ENCODE assay signal across 10 mouse cellular contexts in genomic region chr15:102126303-102126702, GRCm38 (mm10). TPM values are rescaled to one million over a fixed set of nuclear protein-coding genes. Genes with fewer than 3 reads are reported as not detected.
DNase-seq lines count a peak whose midpoint lies in the region; ATAC-seq and TF ChIP-seq lines count a peak whose summit lies in the region.
"Had no signal": no experiment of that assay in that cellular context is flagged by ENCODE, and none has a peak within 500 bp of the region (broad histone marks: within the 10 kb centered on the region; RNA-seq: fewer than 3 reads in every experiment).

No protein-coding gene starts in this region.

- no peaks in the 10 kb centered on the region for H3K9me3 ChIP-seq in heart, embryonic 10.5 days
- no peaks in the 10 kb centered on the region for H3K9me3 ChIP-seq in kidney, postnatal 0 days (replicated peaks; ENCODE audit: low read length)
- H3K9me3 ChIP-seq in midbrain, embryonic 13.5 days: no peaks in the 10 kb centered on the region
- H3K9me3 ChIP-seq: liver, embryonic 13.5 days had no signal

- H3K27ac ChIP-seq in heart, embryonic 10.5 days: 0 out of 2 replicates have a peak overlapping the region, but pooled peaks have one; percentile 29
- H3K27ac ChIP-seq in kidney, postnatal 0 days: no peak overlapping the region
- H3K27ac ChIP-seq in midbrain, embryonic 13.5 days: no peak overlapping the region
- H3K27ac ChIP-seq: liver, embryonic 13.5 days had no signal

- no peak overlapping the region for H3K9ac ChIP-seq in kidney, postnatal 0 days (ENCODE audit: low read depth, low read length)
- no peak overlapping the region for H3K9ac ChIP-seq in midbrain, embryonic 13.5 days (replicated peaks)
- H3K9ac ChIP-seq: liver, embryonic 13.5 days had no signal

- TF ChIP-seq CTCF in kidney, postnatal 0 days (IDR thresholded peaks at IDR 0.05; ENCODE audit: low read depth): no peak

- peaks cover 84% of the 10 kb centered on the region for H3K36me3 ChIP-seq in heart, embryonic 10.5 days
- H3K36me3 ChIP-seq in kidney, postnatal 0 days (ENCODE audit: insufficient read depth, low read length): peaks cover 51% of the 10 kb centered on the region; the same call in 1 of the 2 replicates
- peaks cover 89% of the 10 kb centered on the region for H3K36me3 ChIP-seq in midbrain, embryonic 13.5 days

- H3K4me2 ChIP-seq in kidney, postnatal 0 days (ENCODE audit: low read length): no peak overlapping the region
- H3K4me2 ChIP-seq in midbrain, embryonic 13.5 days (replicated peaks): no peak overlapping the region
- H3K4me2 ChIP-seq: liver, embryonic 13.5 days had no signal

- ATAC-seq in kidney, postnatal 0 days (replicated peaks; ENCODE audit: low FRiP score, low read depth): no peak
- ATAC-seq in midbrain, embryonic 13.5 days: no peak
- ATAC-seq in erythroblast, adult 5-6 weeks (replicated peaks; ENCODE audit: low FRiP score, poor library complexity, severe bottlenecking): no peak

- WGBS in heart, embryonic 10.5 days: 66% methylated on average over 2 of the region's 2 CpGs
- 69% methylated on average over 2 of the region's 2 CpGs for WGBS in kidney, postnatal 0 days
- WGBS in midbrain, embryonic 13.5 days: 91% methylated on average over 2 of the region's 2 CpGs

- peaks cover 11% of the 10 kb centered on the region; the same call in 1 of the 2 replicates for H3K4me1 ChIP-seq in heart, embryonic 10.5 days
- H3K4me1 ChIP-seq in kidney, postnatal 0 days (replicated peaks; ENCODE audit: insufficient read depth, low read length): no peaks in the 10 kb centered on the region
- no peaks in the 10 kb centered on the region for H3K4me1 ChIP-seq in midbrain, embryonic 13.5 days (replicated peaks)
- H3K4me1 ChIP-seq: liver, embryonic 13.5 days had no signal

- no peak overlapping the region for H3K4me3 ChIP-seq in heart, embryonic 10.5 days
- H3K4me3 ChIP-seq in kidney, postnatal 0 days (replicated peaks; ENCODE audit: low read depth, low read length): no peak overlapping the region
- no peak overlapping the region for H3K4me3 ChIP-seq in midbrain, embryonic 13.5 days (replicated peaks)
- H3K4me3 ChIP-seq: liver, embryonic 13.5 days had no signal

- H3K27me3 ChIP-seq in heart, embryonic 10.5 days (ENCODE audit: insufficient read depth, poor library complexity, severe bottlenecking): no peaks in the 10 kb centered on the region
- no peaks in the 10 kb centered on the region for H3K27me3 ChIP-seq in kidney, postnatal 0 days (ENCODE audit: insufficient read depth, low read length)
- no peaks in the 10 kb centered on the region for H3K27me3 ChIP-seq in midbrain, embryonic 13.5 days
- H3K27me3 ChIP-seq: liver, embryonic 13.5 days had no signal

- DNase-seq in adrenal gland, adult (ENCODE audit: inconsistent age in 2 of 2, low spot score in 1 of 2): peak; percentile 80 to 88
- no peak for DNase-seq in adrenal gland, postnatal 4 days (ENCODE audit: low spot score in 2 of 2)
- DNase-seq in NIH3T3 (ENCODE audit: low read depth): peak; percentile 66
- no peak for DNase-seq in heart, embryonic 10.5 days (ENCODE audit: low spot score)
- peak; percentile 59 for DNase-seq in kidney, postnatal 0 days (ENCODE audit: low spot score)
- no peak for DNase-seq in layer of hippocampus, adult 9-11 months
- DNase-seq: liver, embryonic 13.5 days had no signal

RNA-seq across cellular contexts. Expression of gene Spryd3, which starts 9.7 kb away (rescaled TPM):
- 10 to 100 TPM; 32.5 to 35.9 TPM for total RNA-seq in adrenal gland, postnatal 4 days (2021)
- polyA plus RNA-seq in heart, embryonic 10.5 days (2016; fragmentation: Nextera tagmentation; extraction: Ambion mirVana): 19.0 and 19.4 TPM in 2 replicates
- polyA plus RNA-seq in kidney, postnatal 0 days (2015; fragmentation: Nextera tagmentation; extraction: Ambion mirVana): 14.3 and 16.6 TPM in 2 replicates
- 38.0 and 38.5 TPM in 2 replicates for polyA plus RNA-seq in midbrain, embryonic 13.5 days (2015; fragmentation: Nextera tagmentation; extraction: Ambion mirVana)
- 3.8 TPM in 1 of 2 replicates, not detected in the other for total RNA-seq in erythroblast, adult 5-6 weeks (2015; ENCODE audit: low replicate concordance)
- 2.1 and 4.7 TPM in 2 replicates for total RNA-seq in erythroblast, adult 5-6 weeks (2017; ENCODE audit: low replicate concordance)

RNA-seq across cellular contexts. Expression of gene Igfbp6, which starts 17.9 kb away (rescaled TPM):
- total RNA-seq in adrenal gland, postnatal 4 days (2021): 10 to 100 TPM; 33.9 to 34.4 TPM
- polyA plus RNA-seq in heart, embryonic 10.5 days (2016; fragmentation: Nextera tagmentation; extraction: Ambion mirVana): 0.64 and 0.67 TPM in 2 replicates
- polyA plus RNA-seq in kidney, postnatal 0 days (2015; fragmentation: Nextera tagmentation; extraction: Ambion mirVana): 20.5 and 28.3 TPM in 2 replicates
- 0.72 and 0.81 TPM in 2 replicates for polyA plus RNA-seq in midbrain, embryonic 13.5 days (2015; fragmentation: Nextera tagmentation; extraction: Ambion mirVana)
- 1.5 TPM in 1 of 2 replicates, not detected in the other for total RNA-seq in erythroblast, adult 5-6 weeks (2015; ENCODE audit: low replicate concordance)
- not detected in 2 replicates for total RNA-seq in erythroblast, adult 5-6 weeks (2017; ENCODE audit: low replicate concordance)

RNA-seq across cellular contexts. Expression of gene Soat2, which starts 24.0 kb away (rescaled TPM):
- 1 to 10 TPM in 1 of 2 experiments, under 1 TPM in 1; 0.78 to 3.8 TPM for total RNA-seq in adrenal gland, postnatal 4 days (2021)
- 2.0 and 7.9 TPM in 2 replicates for polyA plus RNA-seq in heart, embryonic 10.5 days (2016; fragmentation: Nextera tagmentation; extraction: Ambion mirVana)
- 0.28 and 0.34 TPM in 2 replicates for polyA plus RNA-seq in kidney, postnatal 0 days (2015; fragmentation: Nextera tagmentation; extraction: Ambion mirVana)
- polyA plus RNA-seq in midbrain, embryonic 13.5 days (2015; fragmentation: Nextera tagmentation; extraction: Ambion mirVana): not detected in 2 replicates
- 1.0 TPM in 1 of 2 replicates, not detected in the other for total RNA-seq in erythroblast, adult 5-6 weeks (2015; ENCODE audit: low replicate concordance)
- 1.5 and 1.8 TPM in 2 replicates for total RNA-seq in erythroblast, adult 5-6 weeks (2017; ENCODE audit: low replicate concordance)
- polyA plus RNA-seq: neural tube, embryonic 14.5 days had no signal

RNA-seq across cellular contexts. Expression of gene Tns2, which starts 26.1 kb away (rescaled TPM):
- 10 to 100 TPM; 60.9 to 63.6 TPM for total RNA-seq in adrenal gland, postnatal 4 days (2021)
- polyA plus RNA-seq in heart, embryonic 10.5 days (2016; fragmentation: Nextera tagmentation; extraction: Ambion mirVana): 19.8 and 19.9 TPM in 2 replicates
- polyA plus RNA-seq in kidney, postnatal 0 days (2015; fragmentation: Nextera tagmentation; extraction: Ambion mirVana): 34.4 and 35.8 TPM in 2 replicates
- polyA plus RNA-seq in midbrain, embryonic 13.5 days (2015; fragmentation: Nextera tagmentation; extraction: Ambion mirVana): 6.1 and 6.9 TPM in 2 replicates
- not detected in 2 replicates for total RNA-seq in erythroblast, adult 5-6 weeks (2015; ENCODE audit: low replicate concordance)
- total RNA-seq in erythroblast, adult 5-6 weeks (2017; ENCODE audit: low replicate concordance): not detected in 2 replicates

RNA-seq across cellular contexts. Expression of gene Eif4b, which starts 52.7 kb away (rescaled TPM):
- total RNA-seq in adrenal gland, postnatal 4 days (2021): 100 to 1,000 TPM; 352 to 356 TPM
- 85.5 and 99.6 TPM in 2 replicates for polyA plus RNA-seq in heart, embryonic 10.5 days (2016; fragmentation: Nextera tagmentation; extraction: Ambion mirVana)
- polyA plus RNA-seq in kidney, postnatal 0 days (2015; fragmentation: Nextera tagmentation; extraction: Ambion mirVana): 96.1 and 102 TPM in 2 replicates
- polyA plus RNA-seq in midbrain, embryonic 13.5 days (2015; fragmentation: Nextera tagmentation; extraction: Ambion mirVana): 89.9 and 91.2 TPM in 2 replicates
- total RNA-seq in erythroblast, adult 5-6 weeks (2015; ENCODE audit: low replicate concordance): 35.4 and 35.9 TPM in 2 replicates
- total RNA-seq in erythroblast, adult 5-6 weeks (2017; ENCODE audit: low replicate concordance): 58.0 and 81.1 TPM in 2 replicates

Comparison
In these comparisons a context has a peak if more than half of its experiments do, and no peak if none do; other contexts are left out.
1. DNase-seq: peak in adrenal gland, adult (2 of 2), NIH3T3 (single experiment) and kidney, postnatal 0 days (single experiment); none in adrenal gland, postnatal 4 days (0 of 2), heart, embryonic 10.5 days (single experiment) and layer of hippocampus, adult 9-11 months (single experiment).
2. RNA of gene Igfbp6, which starts 17.9 kb away (polyA plus RNA-seq): 20.5 to 28.3 TPM in kidney, postnatal 0 days; 0.72 to 0.81 TPM in midbrain, embryonic 13.5 days and 0.64 to 0.67 TPM in heart, embryonic 10.5 days; every median in the first group is over 10 times any median in the second.